Mouse (Mus musculus): ENCODE results near the gene Izumo1. TPM values are rescaled to one million over a fixed set of nuclear protein-coding genes. Genes with fewer than 3 reads are reported as not detected.
"Not testable (repeated sequence)": the region's sequence is repeated elsewhere in the genome, so short reads cannot be mapped to it uniquely, and the experiment has no call there.

The Izumo1 gene
- total and polyA plus RNA-seq, 2 experiments, result 0.09 to 0.13 TPM

GRCm38 (mm10) chr7:45660746-45661478 is 39.3 kb downstream of the Izumo1 start:
- WGBS, result 82% methylated on average over 11 of the region's 11 CpGs
- no peak overlapping the region for H3K4me3 ChIP-seq (ENCODE audit: insufficient read depth, low read depth, low read length)
- H3K4me1 ChIP-seq (ENCODE audit: control insufficient read depth, insufficient read depth, low read length), result no peaks in the 10 kb centered on the region
- no peaks in the 10 kb centered on the region for H3K27me3 ChIP-seq (ENCODE audit: control insufficient read depth, insufficient read depth, low read length)
- H3K79me2 ChIP-seq (ENCODE audit: control insufficient read depth, insufficient read depth, low read length), result no peaks in the 10 kb centered on the region
- no peaks in the 10 kb centered on the region for H3K36me3 ChIP-seq (ENCODE audit: control insufficient read depth, insufficient read depth, low read length)
- no peak for DNase-seq (ENCODE audit: extremely low read depth, low read depth, low spot score)
- H3K9ac ChIP-seq (ENCODE audit: low read depth, low read length), result no peak overlapping the region
- TF ChIP-seq POLR2A (IDR thresholded peaks at IDR 0.05; ENCODE audit: extremely low read depth, insufficient read depth, low read length) (no peak), CTCF (IDR thresholded peaks at IDR 0.05; ENCODE audit: low read depth, low read length) (no peak)
- H3K27ac ChIP-seq (replicated peaks; ENCODE audit: insufficient read depth, low read depth, low read length), result no peak overlapping the region

- not testable (repeated sequence) for H3K79me2 ChIP-seq (ENCODE audit: control insufficient read depth, insufficient read depth, low read length); H3K36me3 ChIP-seq (ENCODE audit: control insufficient read depth, insufficient read depth, low read length); H3K4me1 ChIP-seq (ENCODE audit: control insufficient read depth, insufficient read depth, low read length); DNase-seq (ENCODE audit: extremely low read depth, low read depth, low spot score); H3K27ac ChIP-seq (replicated peaks; ENCODE audit: insufficient read depth, low read depth, low read length); H3K9ac ChIP-seq (ENCODE audit: low read depth, low read length); H3K4me3 ChIP-seq (ENCODE audit: insufficient read depth, low read depth, low read length); H3K27me3 ChIP-seq (ENCODE audit: control insufficient read depth, insufficient read depth, low read length)
- 95% methylated on average over 6 of the region's 6 CpGs for WGBS
These were observed 40.1 kb downstream of the Izumo1 start for GRCm38 (mm10) chr7:45661702-45662101.

GRCm38 (mm10) chr7:45665303-45666138 is 43.9 kb downstream of the Izumo1 start:
- Histone ChIP-seq H3K79me2 (ENCODE audit: control insufficient read depth, insufficient read depth, low read length) (no peaks in the 10 kb centered on the region), H3K4me3 (ENCODE audit: insufficient read depth, low read depth, low read length) (no peak overlapping the region), H3K4me1 (ENCODE audit: control insufficient read depth, insufficient read depth, low read length) (no peaks in the 10 kb centered on the region), H3K27ac (replicated peaks; ENCODE audit: insufficient read depth, low read depth, low read length) (no peak overlapping the region), H3K9ac (ENCODE audit: low read depth, low read length) (no peak overlapping the region), H3K27me3 (ENCODE audit: control insufficient read depth, insufficient read depth, low read length) (no peaks in the 10 kb centered on the region), H3K36me3 (ENCODE audit: control insufficient read depth, insufficient read depth, low read length) (no peaks in the 10 kb centered on the region)
- no peak for DNase-seq (ENCODE audit: extremely low read depth, low read depth, low spot score)
- WGBS, result 48% methylated on average over 13 of the region's 13 CpGs
- TF ChIP-seq CTCF (IDR thresholded peaks at IDR 0.05; ENCODE audit: low read depth, low read length) (no peak), POLR2A (IDR thresholded peaks at IDR 0.05; ENCODE audit: extremely low read depth, insufficient read depth, low read length) (no peak)

GRCm38 (mm10) chr7:45666161-45666560 is 44.5 kb downstream of the Izumo1 start, which contains the start of gene Fut2:
Gene Fut2, minus strand, starts transcription at chr7:45666394.
- H3K79me2 ChIP-seq (ENCODE audit: control insufficient read depth, insufficient read depth, low read length), result no peaks in the 10 kb centered on the region
- no peak for DNase-seq (ENCODE audit: extremely low read depth, low read depth, low spot score)
- WGBS, result 79% methylated on average over 7 of the region's 7 CpGs
- H3K27me3 ChIP-seq (ENCODE audit: control insufficient read depth, insufficient read depth, low read length), result no peaks in the 10 kb centered on the region
- H3K4me3 ChIP-seq (ENCODE audit: insufficient read depth, low read depth, low read length), result no peak within 1 kb of the TSS
- no peak within 1 kb of the TSS for H3K9ac ChIP-seq (ENCODE audit: low read depth, low read length)
- TF ChIP-seq POLR2A (IDR thresholded peaks at IDR 0.05; ENCODE audit: extremely low read depth, insufficient read depth, low read length) (no peak), CTCF (IDR thresholded peaks at IDR 0.05; ENCODE audit: low read depth, low read length) (no peak)
- no peaks in the 10 kb centered on the region for H3K4me1 ChIP-seq (ENCODE audit: control insufficient read depth, insufficient read depth, low read length)
- H3K27ac ChIP-seq (replicated peaks; ENCODE audit: insufficient read depth, low read depth, low read length), result no peak within 1 kb of the TSS
- no peaks in the 10 kb centered on the region for H3K36me3 ChIP-seq (ENCODE audit: control insufficient read depth, insufficient read depth, low read length)

GRCm38 (mm10) chr7:45667761-45668160 is 46.1 kb downstream of the Izumo1 start:
- H3K27ac ChIP-seq (replicated peaks; ENCODE audit: insufficient read depth, low read depth, low read length), result no peak overlapping the region
- no peaks in the 10 kb centered on the region for H3K27me3 ChIP-seq (ENCODE audit: control insufficient read depth, insufficient read depth, low read length)
- no peak overlapping the region for H3K4me3 ChIP-seq (ENCODE audit: insufficient read depth, low read depth, low read length)
- no peaks in the 10 kb centered on the region for H3K36me3 ChIP-seq (ENCODE audit: control insufficient read depth, insufficient read depth, low read length)
- 89% methylated on average over 14 of the region's 14 CpGs for WGBS
- DNase-seq (ENCODE audit: extremely low read depth, low read depth, low spot score), result no peak
- H3K4me1 ChIP-seq (ENCODE audit: control insufficient read depth, insufficient read depth, low read length), result no peaks in the 10 kb centered on the region
- TF ChIP-seq CTCF (IDR thresholded peaks at IDR 0.05; ENCODE audit: low read depth, low read length) (no peak), POLR2A (IDR thresholded peaks at IDR 0.05; ENCODE audit: extremely low read depth, insufficient read depth, low read length) (no peak)
- no peak overlapping the region for H3K9ac ChIP-seq (ENCODE audit: low read depth, low read length)
- no peaks in the 10 kb centered on the region for H3K79me2 ChIP-seq (ENCODE audit: control insufficient read depth, insufficient read depth, low read length)

- 97% methylated on average over 9 of the region's 9 CpGs for WGBS
- TF ChIP-seq POLR2A (IDR thresholded peaks at IDR 0.05; ENCODE audit: extremely low read depth, insufficient read depth, low read length) (no peak), CTCF (IDR thresholded peaks at IDR 0.05; ENCODE audit: low read depth, low read length) (peak; percentile 28; the same call in 1 of the 2 replicates)
- no peak overlapping the region for H3K27ac ChIP-seq (replicated peaks; ENCODE audit: insufficient read depth, low read depth, low read length)
- H3K9ac ChIP-seq (ENCODE audit: low read depth, low read length), result no peak overlapping the region
- no peaks in the 10 kb centered on the region for H3K79me2 ChIP-seq (ENCODE audit: control insufficient read depth, insufficient read depth, low read length)
- H3K36me3 ChIP-seq (ENCODE audit: control insufficient read depth, insufficient read depth, low read length), result no peaks in the 10 kb centered on the region
- H3K27me3 ChIP-seq (ENCODE audit: control insufficient read depth, insufficient read depth, low read length), result no peaks in the 10 kb centered on the region
- no peaks in the 10 kb centered on the region for H3K4me1 ChIP-seq (ENCODE audit: control insufficient read depth, insufficient read depth, low read length)
- DNase-seq (ENCODE audit: extremely low read depth, low read depth, low spot score), result no peak
- no peak overlapping the region for H3K4me3 ChIP-seq (ENCODE audit: insufficient read depth, low read depth, low read length)
These were observed 47.3 kb downstream of the Izumo1 start for GRCm38 (mm10) chr7:45668921-45669320.
